Mouse (Mus musculus) midbrain, embryonic 16.5 days (tissue): ENCODE results near the gene Gse1. TPM values are rescaled to one million over a fixed set of nuclear protein-coding genes. Genes with fewer than 3 reads are reported as not detected.

Experiments used
- ATAC-seq: fragments of 200-750 bp; cut with Nextera tagmentation; 2 replicates; pipeline ENCODE4 v1.8.0; 2017; ENCODE audit warnings: moderate TSS enrichment
- H3K27ac ChIP-seq: fragments of 300-500 bp; sonication (generic); 2 replicates; pipeline ENCODE4 v1.5.1; 2014; ENCODE audit warnings: mild to moderate bottlenecking, low read length, mixed read lengths
- H3K27me3 ChIP-seq: fragments of 300-500 bp; sonication (generic); 2 replicates; pipeline ENCODE4 v1.6.1; 2014; ENCODE audit warnings: low read depth, low read length, mixed read lengths; ENCODE audit not compliant: control insufficient read depth, insufficient read depth
- H3K36me3 ChIP-seq: fragments of 300-500 bp; sonication (generic); 2 replicates; pipeline ENCODE4 v1.6.1; 2014; ENCODE audit warnings: mild to moderate bottlenecking, low read length, moderate library complexity, mixed read lengths; ENCODE audit not compliant: control insufficient read depth, insufficient read depth
- H3K4me1 ChIP-seq: fragments of 300-500 bp; sonication (generic); 2 replicates; pipeline ENCODE4 v1.6.1; 2014; ENCODE audit warnings: mild to moderate bottlenecking, low read length, mixed read lengths; ENCODE audit not compliant: control insufficient read depth, insufficient read depth
- H3K4me2 ChIP-seq: fragments of 300-500 bp; sonication (generic); 2 replicates; pipeline ENCODE4 v1.6.1; 2014; ENCODE audit warnings: mild to moderate bottlenecking, low read length, mixed read lengths
- H3K4me3 ChIP-seq: fragments of 300-500 bp; sonication (generic); 2 replicates; pipeline ENCODE4 v1.5.1; 2014; ENCODE audit warnings: low read depth, mild to moderate bottlenecking, low read length, moderate library complexity, mixed read lengths
- H3K9ac ChIP-seq: fragments of 300-500 bp; sonication (generic); 2 replicates; pipeline ENCODE4 v1.6.1; 2014; ENCODE audit warnings: low read depth, low read length, mixed read lengths
- H3K9me3 ChIP-seq: fragments of 300-500 bp; sonication (generic); replicated peaks from 2 replicates; pipeline ENCODE4 v1.6.1; 2014; ENCODE audit warnings: mild to moderate bottlenecking, low read length, mixed read lengths; ENCODE audit not compliant: control insufficient read depth, poor library complexity, severe bottlenecking
- WGBS: fragments of 180-500 bp; shearing (Covaris S2); extraction: QIAGEN DNeasy Blood & Tissue Kit; methylation state at CpG from one replicate; pipeline ENCODE4 v1.1.7; 2014; 5-methylcytosine and 5-hydroxymethylcytosine counted together
- polyA plus RNA-seq: library from polyadenylated mRNA; unstranded; fragments of >200 nt; fragmentation: Nextera tagmentation; extraction: Ambion mirVana; gene quantifications from 2 replicates; pipeline ENCODE4 v1.2.1, GENCODE M21; 2015

Gene Gse1
- polyA plus RNA-seq, 1 experiment from 2014 or later, result 13.3 TPM

DNA sequence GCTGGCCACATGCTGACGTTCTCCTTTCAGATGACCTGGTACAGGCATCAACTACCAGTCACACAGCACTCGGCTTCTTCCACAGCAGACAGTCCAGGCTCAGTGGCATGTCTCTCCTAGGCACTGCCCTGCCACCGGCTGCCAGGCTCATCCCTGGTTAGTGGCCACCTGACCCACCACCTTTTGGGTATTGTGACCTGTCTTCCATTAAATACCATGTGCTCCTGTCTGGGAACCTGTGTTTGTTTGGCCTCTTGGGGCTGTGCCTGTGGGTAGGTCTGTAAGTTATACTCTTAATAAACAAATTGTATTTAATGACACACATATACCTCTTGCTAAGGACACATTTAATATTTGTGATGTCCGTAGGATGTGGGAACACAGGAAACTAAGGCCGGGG is 142.9 kb downstream of the Gse1 start:
- Histone ChIP-seq H3K27me3 (no peaks in the 10 kb centered on the region), H3K36me3 (no peaks in the 10 kb centered on the region), H3K27ac (no peak overlapping the region), H3K4me3 (no peak overlapping the region), H3K9me3 (no peaks in the 10 kb centered on the region), H3K4me1 (peaks cover 6% of the 10 kb centered on the region; the same call in 1 of the 2 replicates), H3K9ac (no peak overlapping the region), H3K4me2 (no peak overlapping the region)
- no peak for ATAC-seq
- 80% methylated on average over 5 of the region's 5 CpGs for WGBS

GRCm38 (mm10) chr8:120371725-120372457 is 143.6 kb downstream of the Gse1 start:
- Histone ChIP-seq H3K4me3 (no peak overlapping the region), H3K27ac (no peak overlapping the region)
- WGBS, result 81% methylated on average over 8 of the region's 8 CpGs

GRCm38 (mm10) chr8:120372684-120373083 is 144.4 kb downstream of the Gse1 start:
- WGBS, result 90% methylated on average over 6 of the region's 6 CpGs
- H3K9ac ChIP-seq, result no peak overlapping the region
- no peaks in the 10 kb centered on the region for H3K36me3 ChIP-seq
- H3K27ac ChIP-seq, result no peak overlapping the region
- H3K27me3 ChIP-seq, result no peaks in the 10 kb centered on the region
- no peak overlapping the region for H3K4me2 ChIP-seq
- peaks cover 8% of the 10 kb centered on the region; the same call in 1 of the 2 replicates for H3K4me1 ChIP-seq
- H3K9me3 ChIP-seq, result no peaks in the 10 kb centered on the region
- H3K4me3 ChIP-seq, result no peak overlapping the region
- no peak for ATAC-seq

More at GRCm38 (mm10) chr8:120371725-120372457, 143.6 kb downstream of the Gse1 start:
- no peaks in the 10 kb centered on the region for H3K36me3 ChIP-seq
- H3K4me1 ChIP-seq, result peaks cover 8% of the 10 kb centered on the region; the same call in 1 of the 2 replicates
- no peak overlapping the region for H3K4me2 ChIP-seq
- no peaks in the 10 kb centered on the region for H3K9me3 ChIP-seq
- no peaks in the 10 kb centered on the region for H3K27me3 ChIP-seq
- ATAC-seq, result no peak
- no peak overlapping the region for H3K9ac ChIP-seq

DNA sequence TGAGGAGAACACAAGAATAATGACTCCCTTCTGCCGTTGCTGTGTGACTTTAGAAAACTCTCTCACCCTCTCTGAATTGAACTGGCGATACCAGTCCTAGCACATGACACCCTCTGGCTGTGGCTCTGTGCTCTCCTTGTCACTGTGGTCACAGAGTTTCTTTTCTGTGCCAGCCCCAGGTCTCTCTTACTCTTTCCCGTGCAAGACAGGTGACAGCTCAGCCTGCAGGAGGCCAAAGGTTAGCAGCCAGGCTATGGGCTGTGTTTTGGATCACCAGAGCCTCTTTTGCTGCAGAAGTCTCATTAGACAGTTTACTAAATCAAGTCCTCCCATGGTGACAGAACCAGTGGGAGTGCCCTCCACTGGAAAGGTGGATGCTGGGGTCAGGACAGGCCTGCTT is 145.4 kb downstream of the Gse1 start:
- H3K9me3 ChIP-seq, result no peaks in the 10 kb centered on the region
- H3K27me3 ChIP-seq, result no peaks in the 10 kb centered on the region
- H3K27ac ChIP-seq, result no peak overlapping the region
- no peak overlapping the region for H3K4me3 ChIP-seq
- H3K36me3 ChIP-seq, result no peaks in the 10 kb centered on the region
- ATAC-seq, result no peak
- no peak overlapping the region for H3K4me2 ChIP-seq
- WGBS, result 89% methylated on average over 3 of the region's 3 CpGs
- no peak overlapping the region for H3K9ac ChIP-seq
- peaks cover 17% of the 10 kb centered on the region for H3K4me1 ChIP-seq

- ATAC-seq, result no peak
- Histone ChIP-seq H3K36me3 (no peaks in the 10 kb centered on the region), H3K4me3 (no peak overlapping the region), H3K27ac (no peak overlapping the region), H3K4me2 (no peak overlapping the region), H3K9me3 (no peaks in the 10 kb centered on the region), H3K4me1 (peaks cover 18% of the 10 kb centered on the region), H3K27me3 (no peaks in the 10 kb centered on the region), H3K9ac (0 out of 2 replicates have a peak overlapping the region, but pooled peaks have one; percentile 16)
- WGBS, result 81% methylated on average over 1 of the region's 1 CpGs
These were observed 145.8 kb downstream of the Gse1 start for GRCm38 (mm10) chr8:120374070-120374469.

DNA sequence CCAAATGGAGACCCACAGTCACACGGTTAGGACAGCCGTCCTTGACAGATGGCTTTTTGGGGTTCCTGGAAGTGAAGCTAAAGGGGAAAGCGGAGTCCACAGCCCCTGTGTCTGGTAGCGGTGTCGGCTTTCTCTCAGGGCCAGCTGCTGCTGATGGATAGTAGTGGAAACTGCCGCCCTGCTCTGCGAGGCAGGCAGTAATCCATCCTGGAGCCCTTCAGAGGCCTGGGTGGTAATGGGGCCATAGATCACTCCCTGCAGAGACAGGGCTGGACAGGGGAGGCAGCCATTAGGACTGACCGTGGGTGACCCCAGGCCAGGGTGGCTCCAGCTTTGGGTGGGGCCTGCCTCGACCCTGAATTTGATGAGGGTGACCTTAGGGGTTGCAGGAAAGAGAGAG is 146.3 kb downstream of the Gse1 start:
- Histone ChIP-seq H3K4me1 (peaks cover 18% of the 10 kb centered on the region), H3K27me3 (no peaks in the 10 kb centered on the region), H3K9me3 (no peaks in the 10 kb centered on the region), H3K27ac (no peak overlapping the region), H3K4me3 (no peak overlapping the region), H3K4me2 (no peak overlapping the region), H3K9ac (no peak overlapping the region), H3K36me3 (no peaks in the 10 kb centered on the region)
- ATAC-seq, result no peak
- 46% methylated on average over 9 of the region's 9 CpGs for WGBS

GRCm38 (mm10) chr8:120375170-120375569 is 146.9 kb downstream of the Gse1 start:
- WGBS, result 38% methylated on average over 5 of the region's 5 CpGs
- Histone ChIP-seq H3K4me3 (no peak overlapping the region), H3K4me2 (no peak overlapping the region), H3K9me3 (no peaks in the 10 kb centered on the region), H3K9ac (no peak overlapping the region), H3K27ac (no peak overlapping the region), H3K36me3 (no peaks in the 10 kb centered on the region), H3K27me3 (no peaks in the 10 kb centered on the region), H3K4me1 (peaks cover 18% of the 10 kb centered on the region)
- no peak for ATAC-seq

DNA sequence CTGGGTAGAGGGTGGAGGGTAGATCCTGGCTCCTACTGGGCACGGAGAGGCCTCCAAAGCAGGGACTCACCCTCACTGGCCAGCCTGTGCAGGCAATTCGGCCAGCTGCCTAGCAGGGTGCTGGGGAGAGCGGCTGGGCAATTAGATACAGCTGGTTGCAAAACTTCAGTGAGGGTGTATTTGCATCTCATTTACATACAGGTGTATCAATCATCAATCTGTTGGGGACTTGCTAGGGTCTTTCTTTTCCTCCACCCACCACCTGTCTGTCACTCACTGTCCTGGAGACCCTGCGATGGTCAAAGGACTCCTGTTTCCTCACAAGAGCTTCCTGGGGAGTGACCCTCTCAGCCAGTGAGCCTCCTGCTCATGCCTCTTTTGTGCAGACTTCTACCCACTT is 148.0 kb downstream of the Gse1 start:
- Histone ChIP-seq H3K36me3 (no peaks in the 10 kb centered on the region), H3K9ac (no peak overlapping the region), H3K4me3 (no peak overlapping the region), H3K9me3 (no peaks in the 10 kb centered on the region), H3K4me2 (no peak overlapping the region), H3K27ac (no peak overlapping the region), H3K27me3 (no peaks in the 10 kb centered on the region), H3K4me1 (peaks cover 21% of the 10 kb centered on the region)
- no peak for ATAC-seq
- WGBS, result 46% methylated on average over 4 of the region's 4 CpGs

- Histone ChIP-seq H3K4me1 (peaks cover 26% of the 10 kb centered on the region), H3K36me3 (no peaks in the 10 kb centered on the region), H3K9ac (no peak overlapping the region; the same call in 1 of the 2 replicates), H3K4me3 (no peak overlapping the region), H3K27me3 (no peaks in the 10 kb centered on the region), H3K27ac (no peak overlapping the region), H3K9me3 (no peaks in the 10 kb centered on the region), H3K4me2 (no peak overlapping the region)
- ATAC-seq, result no peak
- WGBS, result 49% methylated on average over 22 of the region's 22 CpGs
These were observed 148.9 kb downstream of the Gse1 start for GRCm38 (mm10) chr8:120376847-120377802.
